Mouse (Mus musculus) heart, postnatal 0 days (tissue): ENCODE data around the gene Zfp385b.

Experiments used
- CTCF ChIP-seq: IDR thresholded peaks from 2 replicates; pipeline ENCODE4 v1.5.1; 2016; ENCODE audit warnings: antibody characterized with exemption, control low read depth, low read depth
- EP300 ChIP-seq: IDR thresholded peaks from 2 replicates; pipeline ENCODE4 v1.6.1; 2016; ENCODE audit warnings: antibody characterized with exemption, low read depth

GRCm38 (mm10) chr2:77838688-77839087, 19.2 kb upstream of the Zfp385b start:
- TF ChIP-seq EP300 (no peak), CTCF (no peak)
